Mouse (Mus musculus) c-Kit-positive CD71-negative TER-119-negative erythroid progenitor cells, embryonic 14.5 days (primary cell): ENCODE data around the gene Hdc.
A peak's percentile ranks its signal among the peaks of the same experiment; 100 is the strongest.

Experiments
- DNase-seq: peaks from one replicate; pipeline ENCODE4 v3.0.0-alpha.2; 2013; ENCODE audit warnings: low read depth

Hdc gene

GRCm38 (mm10) chr2:126552357-126553290, 66.5 kb downstream of the Hdc start, which contains the start of gene Slc27a2:
Gene Slc27a2, plus strand, starts transcription at chr2:126552407.
- peak; percentile 9 for DNase-seq

DNA sequence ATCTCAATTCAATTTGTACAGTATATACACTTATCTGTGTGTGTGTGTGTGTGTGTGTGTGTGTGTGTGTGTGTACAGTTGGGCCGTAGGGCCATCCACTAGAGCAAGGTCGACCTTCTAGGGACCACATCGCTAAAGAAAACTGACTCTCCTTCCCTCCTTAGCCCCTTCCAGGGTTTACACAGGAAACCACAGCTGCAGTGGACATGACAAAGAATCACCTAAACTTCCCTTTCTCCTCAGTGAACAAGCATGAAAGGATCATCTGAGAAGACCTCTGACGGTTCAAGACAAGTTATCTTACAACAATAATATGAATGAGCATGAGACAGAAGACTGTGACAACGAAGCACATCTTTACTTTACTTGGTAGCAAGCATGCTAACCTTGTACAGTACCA, 67.2 kb downstream of the Hdc start:
- no peak for DNase-seq

GRCm38 (mm10) chr2:126551244-126551890, 67.7 kb downstream of the Hdc start:
- no peak for DNase-seq

GRCm38 (mm10) chr2:126549681-126550080, 69.4 kb downstream of the Hdc start:
- no peak for DNase-seq

- DNase-seq: no peak
Measured at GRCm38 (mm10) chr2:126546392-126546791, 72.7 kb downstream of the Hdc start.

- DNase-seq: no peak
Measured at GRCm38 (mm10) chr2:126545297-126545696, 73.8 kb downstream of the Hdc start.
